Mouse (Mus musculus) hindbrain, postnatal 0 days (tissue): ENCODE data around the gene Dab1. TPM values are rescaled to one million over a fixed set of nuclear protein-coding genes. Genes with fewer than 3 reads are reported as not detected.
A peak's percentile ranks its signal among the peaks of the same experiment; 100 is the strongest.

Experiments used
- ATAC-seq: fragments of 200-750 bp; cut with Nextera tagmentation; 2 replicates; pipeline ENCODE4 v1.8.0; 2017; ENCODE audit warnings: mild to moderate bottlenecking, moderate TSS enrichment, moderate library complexity
- DNase-seq: peaks from one replicate; pipeline ENCODE4 v3.0.0-alpha.2; 2015; ENCODE audit warnings: low spot score
- H3K27ac ChIP-seq: fragments of 300-500 bp; sonication (generic); 2 replicates; pipeline ENCODE4 v1.5.1; 2014; ENCODE audit warnings: mild to moderate bottlenecking
- H3K27me3 ChIP-seq: fragments of 300-500 bp; sonication (generic); 2 replicates; pipeline ENCODE4 v1.6.1; 2014; ENCODE audit warnings: low read length, mixed read lengths; ENCODE audit not compliant: insufficient read depth
- H3K36me3 ChIP-seq: fragments of 300-500 bp; sonication (generic); 2 replicates; pipeline ENCODE4 v1.6.1; 2014; ENCODE audit warnings: low read length, mixed read lengths; ENCODE audit not compliant: insufficient read depth
- H3K4me1 ChIP-seq: fragments of 300-500 bp; sonication (generic); 2 replicates; pipeline ENCODE4 v1.6.1; 2014; ENCODE audit warnings: antibody characterized with exemption, low read length, mixed read lengths; ENCODE audit not compliant: insufficient read depth
- H3K4me2 ChIP-seq: fragments of 300-500 bp; sonication (generic); 2 replicates; pipeline ENCODE4 v1.6.1; 2014; ENCODE audit warnings: low read depth, mild to moderate bottlenecking, low read length, moderate library complexity, mixed read lengths
- H3K4me3 ChIP-seq: fragments of 300-500 bp; sonication (generic); 2 replicates; pipeline ENCODE4 v1.5.1; 2014; ENCODE audit warnings: low read length
- H3K9ac ChIP-seq: fragments of 300-500 bp; sonication (generic); replicated peaks from 2 replicates; pipeline ENCODE4 v1.6.1; 2014; ENCODE audit warnings: mild to moderate bottlenecking, low read length, moderate library complexity, mixed read lengths
- H3K9me3 ChIP-seq: fragments of 300-500 bp; sonication (generic); 2 replicates; pipeline ENCODE4 v1.6.1; 2016; ENCODE audit warnings: low read length, mixed read lengths
- CTCF ChIP-seq: IDR thresholded peaks from 2 replicates; pipeline ENCODE4 v1.5.1; 2016; ENCODE audit warnings: antibody characterized with exemption, control low read depth, low read depth
- WGBS: fragments of 180-500 bp; shearing (Covaris S2); extraction: QIAGEN DNeasy Blood & Tissue Kit; methylation state at CpG from one replicate; pipeline ENCODE4 v1.1.7; 2014; 5-methylcytosine and 5-hydroxymethylcytosine counted together
- polyA plus RNA-seq: library from polyadenylated mRNA; unstranded; fragments of >200 nt; fragmentation: Nextera tagmentation; extraction: Ambion mirVana; gene quantifications from 2 replicates; pipeline ENCODE4 v1.2.1, GENCODE M21; 2015
- total RNA-seq: library from RNA; depleted of rRNA; stranded (reverse); fragments of >200 nt; gene quantifications from 2 replicates; pipeline ENCODE4 v1.2.3, GENCODE M21; 2014

Gene Dab1
- total and polyA plus RNA-seq, 2 experiments from 2014 or later = 38.2 to 76.2 TPM

- DNase-seq (no peak), ATAC-seq (no peak)
- Histone ChIP-seq H3K9me3 (no peaks in the 10 kb centered on the region), H3K4me3 (no peak overlapping the region), H3K9ac (no peak overlapping the region), H3K4me1 (no peaks in the 10 kb centered on the region), H3K27ac (no peak overlapping the region), H3K36me3 (no peaks in the 10 kb centered on the region), H3K4me2 (no peak overlapping the region), H3K27me3 (no peaks in the 10 kb centered on the region)
- 55% methylated on average over 4 of the region's 4 CpGs for WGBS
- TF ChIP-seq CTCF = no peak
These were observed 1017.9 kb downstream of the Dab1 start for GRCm38 (mm10) chr4:104637016-104637415.

GRCm38 (mm10) chr4:104640617-104641016 is 1021.5 kb downstream of the Dab1 start:
- 65% methylated on average over 5 of the region's 5 CpGs for WGBS
- peaks cover 6% of the 10 kb centered on the region for H3K4me1 ChIP-seq
- no peak overlapping the region for H3K27ac ChIP-seq
- ATAC-seq = no peak
- TF ChIP-seq CTCF = no peak
- no peaks in the 10 kb centered on the region for H3K36me3 ChIP-seq
- H3K9me3 ChIP-seq = no peaks in the 10 kb centered on the region
- DNase-seq = no peak
- H3K4me3 ChIP-seq = no peak overlapping the region
- H3K4me2 ChIP-seq = no peak overlapping the region
- H3K9ac ChIP-seq = no peak overlapping the region
- no peaks in the 10 kb centered on the region for H3K27me3 ChIP-seq

GRCm38 (mm10) chr4:104642761-104643469 is 1023.8 kb downstream of the Dab1 start:
- Histone ChIP-seq H3K9me3 (no peaks in the 10 kb centered on the region), H3K4me2 (no peak overlapping the region), H3K36me3 (no peaks in the 10 kb centered on the region), H3K4me3 (no peak overlapping the region), H3K9ac (no peak overlapping the region), H3K27me3 (no peaks in the 10 kb centered on the region), H3K27ac (peak overlapping the region; percentile 37; the same call in 1 of the 2 replicates), H3K4me1 (peaks cover 6% of the 10 kb centered on the region)
- ATAC-seq = peak; percentile 82
- WGBS = 54% methylated on average over 8 of the region's 8 CpGs
- no peak for TF ChIP-seq CTCF
- DNase-seq = peak; percentile 79

GRCm38 (mm10) chr4:104643534-104644356 is 1024.6 kb downstream of the Dab1 start:
- Histone ChIP-seq H3K9me3 (no peaks in the 10 kb centered on the region), H3K9ac (no peak overlapping the region), H3K27ac (peak overlapping the region; percentile 37; the same call in 1 of the 2 replicates), H3K4me2 (no peak overlapping the region), H3K4me3 (no peak overlapping the region), H3K36me3 (no peaks in the 10 kb centered on the region), H3K27me3 (no peaks in the 10 kb centered on the region), H3K4me1 (peaks cover 6% of the 10 kb centered on the region)
- whole genome bisulfite sequencing = 49% methylated on average over 6 of the region's 6 CpGs
- ATAC-seq = peak; percentile 54; the same call in 1 of the 2 replicates
- peak; percentile 54 for DNase-seq
- no peak for TF ChIP-seq CTCF

GRCm38 (mm10) chr4:104644357-104644630 is 1025.1 kb downstream of the Dab1 start:
- Histone ChIP-seq H3K4me2 (no peak overlapping the region), H3K9ac (no peak overlapping the region), H3K27ac (0 out of 2 replicates have a peak overlapping the region, but pooled peaks have one; percentile 32), H3K4me3 (no peak overlapping the region), H3K4me1 (peaks cover 6% of the 10 kb centered on the region), H3K27me3 (no peaks in the 10 kb centered on the region), H3K9me3 (no peaks in the 10 kb centered on the region), H3K36me3 (no peaks in the 10 kb centered on the region)
- WGBS = 52% methylated on average over 3 of the region's 3 CpGs
- no peak for TF ChIP-seq CTCF
- ATAC-seq (no peak), DNase-seq (no peak)

- WGBS = 90% methylated on average over 4 of the region's 4 CpGs
- ATAC-seq (no peak), DNase-seq (no peak)
- Histone ChIP-seq H3K9ac (no peak overlapping the region), H3K4me2 (no peak overlapping the region), H3K27ac (no peak overlapping the region), H3K27me3 (no peaks in the 10 kb centered on the region), H3K4me3 (no peak overlapping the region), H3K36me3 (no peaks in the 10 kb centered on the region), H3K9me3 (no peaks in the 10 kb centered on the region), H3K4me1 (peaks cover 6% of the 10 kb centered on the region)
- no peak for TF ChIP-seq CTCF
These were observed 1025.7 kb downstream of the Dab1 start for GRCm38 (mm10) chr4:104644862-104645261.
